Mouse (Mus musculus): Measurements from ENCODE around the gene 1700031F05Rik. TPM values are rescaled to one million over a fixed set of nuclear protein-coding genes. Genes with fewer than 3 reads are reported as not detected.

The 1700031F05Rik gene
- not detected for total RNA-seq (2023)

GRCm38 (mm10) chrX:102867871-102868270, at the start of gene 1700031F05Rik:
Gene 1700031F05Rik (minus strand): TSS chrX:102867971.

GRCm38 (mm10) chrX:102908587-102908986, 40.8 kb upstream of the 1700031F05Rik start, which contains the start of the genes Dmrtc1a and 1700011M02Rik:
Gene Dmrtc1a (minus strand): TSS chrX:102908687.
Gene 1700011M02Rik (plus strand): TSS chrX:102908905.

GRCm38 (mm10) chrX:102854516-102854915, 13.3 kb downstream of the 1700031F05Rik start, which contains the start of gene Dmrtc1c2:
Gene Dmrtc1c2 (minus strand): TSS chrX:102854616.

Other genes starting within 250 kb of the 1700031F05Rik start
- 1 to 10 TPM; 2.9 to 3.4 TPM for gene Phka1, start 223.7 kb downstream of the 1700031F05Rik start, total RNA-seq (2023)
- gene Gm3880, start 181.0 kb downstream of the 1700031F05Rik start, total RNA-seq (2023), result not detected
- not detected for gene Gm9112, start 160.3 kb downstream of the 1700031F05Rik start, total RNA-seq (2023)
- not detected for gene Dmrtc1b, start 160.1 kb downstream of the 1700031F05Rik start, total RNA-seq (2023)
- not detected for gene Dmrtc1c1, start 65.0 kb downstream of the 1700031F05Rik start, total RNA-seq (2023)
- gene Dmrtc1c2, start 13.4 kb downstream of the 1700031F05Rik start, total RNA-seq (2023), result not detected
- gene Dmrtc1a, start 40.7 kb upstream of the 1700031F05Rik start, total RNA-seq (2023), result not detected
- gene 1700011M02Rik, start 40.9 kb upstream of the 1700031F05Rik start, total RNA-seq (2023), result not detected
- gene 1700018G05Rik, start 60.4 kb upstream of the 1700031F05Rik start, total RNA-seq (2023), result not detected